Mouse (Mus musculus): Measurements from ENCODE around the gene Popdc3.

DNA sequence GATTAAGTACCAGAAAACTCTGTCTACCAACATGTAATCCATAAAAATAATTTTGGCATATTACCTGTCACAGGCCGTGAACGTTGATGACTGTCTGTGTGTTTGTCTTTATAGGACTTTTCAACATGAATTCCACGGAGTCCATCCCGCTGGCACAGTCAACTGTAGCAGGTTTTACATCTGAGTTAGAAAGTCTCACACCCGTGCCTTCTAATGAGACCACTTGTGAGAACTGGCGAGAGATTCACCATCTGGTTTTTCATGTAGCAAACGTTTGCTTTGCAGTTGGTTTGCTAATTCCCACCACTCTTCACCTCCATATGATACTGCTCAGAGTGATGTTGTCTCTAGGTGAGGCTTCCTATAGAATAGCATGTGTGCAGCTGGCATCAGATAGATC, 161.2 kb downstream of the Popdc3 start:
- TF ChIP-seq POLR2A (IDR thresholded peaks at IDR 0.05; ENCODE audit: control insufficient read depth, low read depth, low read length), result no peak
- TF ChIP-seq CTCF (IDR thresholded peaks at IDR 0.05; ENCODE audit: control insufficient read depth, insufficient read depth, insufficient replicate concordance, low read depth, low read length), result no peak
